Mouse (Mus musculus) brown adipose tissue, adult 24 weeks (tissue): Measurements from ENCODE around the gene Galns. TPM values are rescaled to one million over a fixed set of nuclear protein-coding genes. Genes with fewer than 3 reads are reported as not detected.

Experiments used
- polyA plus RNA-seq: library from polyadenylated mRNA; stranded (reverse); fragments of >200 nt; gene quantifications from 2 replicates; pipeline ENCODE4 v1.2.4, GENCODE M21; 2012; ENCODE audit not compliant: missing spikeins, insufficient read depth, insufficient read length

The Galns gene
- polyA plus RNA-seq, 1 experiment = 1.9 TPM

Other genes starting within 250 kb of the Galns start
- 14.5 and 15.7 TPM in 2 replicates for gene Zc3h18, start 234.9 kb downstream of the Galns start, polyA plus RNA-seq
- gene Il17c, start 189.4 kb downstream of the Galns start, polyA plus RNA-seq = not detected in 2 replicates
- gene Cyba, start 178.5 kb downstream of the Galns start, polyA plus RNA-seq = 15.3 and 16.5 TPM in 2 replicates
- 10.0 and 16.3 TPM in 2 replicates for gene Mvd, start 168.0 kb downstream of the Galns start, polyA plus RNA-seq
- gene Snai3, start 150.7 kb downstream of the Galns start, polyA plus RNA-seq = not detected in 2 replicates
- gene Rnf166, start 135.4 kb downstream of the Galns start, polyA plus RNA-seq = 19.0 and 28.7 TPM in 2 replicates
- gene Ctu2, start 135.3 kb downstream of the Galns start, polyA plus RNA-seq = 13.8 and 15.1 TPM in 2 replicates
- 14.7 and 20.4 TPM in 2 replicates for gene Piezo1, start 60.1 kb downstream of the Galns start, polyA plus RNA-seq
- gene Cdt1, start 43.4 kb downstream of the Galns start, polyA plus RNA-seq = 0.48 and 0.58 TPM in 2 replicates
- gene Aprt, start 34.6 kb downstream of the Galns start, polyA plus RNA-seq = 17.3 and 19.4 TPM in 2 replicates
- 81.0 and 89.0 TPM in 2 replicates for gene Trappc2l, start 177 bp upstream of the Galns start, polyA plus RNA-seq
- gene Pabpn1l, start 11.3 kb upstream of the Galns start, polyA plus RNA-seq = not detected in 2 replicates
- gene Cbfa2t3, start 87.6 kb upstream of the Galns start, polyA plus RNA-seq = 10.1 and 22.7 TPM in 2 replicates
- gene Acsf3, start 164.0 kb upstream of the Galns start, polyA plus RNA-seq = 102 and 104 TPM in 2 replicates
- gene Cdh15, start 236.5 kb upstream of the Galns start, polyA plus RNA-seq = 0.32 TPM in 1 of 2 replicates, not detected in the other